Mouse (Mus musculus): ENCODE results near the gene Fam213a. TPM values are rescaled to one million over a fixed set of nuclear protein-coding genes. Genes with fewer than 3 reads are reported as not detected.

Gene Fam213a
- polyA plus RNA-seq, 2 experiments: 39.4 to 41.8 TPM

- Histone ChIP-seq H3K4me1 (replicated peaks; ENCODE audit: control insufficient read depth in 2 of 2, insufficient read depth in 2 of 2, low read length in 1 of 2) (peaks cover 31 to 62% of the 10 kb centered on the region in 2 experiments), H3K27me3 (ENCODE audit: control insufficient read depth, insufficient read depth, low read length) (no peaks in the 10 kb centered on the region), H3K9ac (replicated peaks) (no peak overlapping the region), H3K4me2 (ENCODE audit: low read depth) (no peak overlapping the region), H3K36me3 (replicated peaks; ENCODE audit: control insufficient read depth, insufficient read depth, low read depth) (no peaks in the 10 kb centered on the region), H3K4me3 (ENCODE audit: insufficient read depth in 1 of 2, low read depth in 2 of 2, low read length in 2 of 2) (no peak overlapping the region), H3K9me3 (ENCODE audit: control insufficient read depth, low read length) (no peaks in the 10 kb centered on the region), H3K27ac (no peak overlapping the region)
- ATAC-seq (ENCODE audit: insufficient read depth): no peak
- 66% methylated on average over 7 of the region's 7 CpGs for whole genome bisulfite sequencing (ENCODE audit: insufficient replicate concordance)
- TF ChIP-seq CTCF (IDR thresholded peaks at IDR 0.05; ENCODE audit: low read depth) (no peak), EP300 (IDR thresholded peaks at IDR 0.05; ENCODE audit: low read depth) (no peak)
- DNase-seq (ENCODE audit: low read depth in 3 of 3, low spot score in 3 of 3): no peak
Observed at GRCm38 (mm10) chr14:40949730-40950614, 63.6 kb downstream of the Fam213a start.

- H3K36me3 ChIP-seq (replicated peaks; ENCODE audit: control insufficient read depth, insufficient read depth, low read depth): no peaks in the 10 kb centered on the region
- no peak overlapping the region for H3K4me3 ChIP-seq (ENCODE audit: insufficient read depth in 1 of 2, low read depth in 2 of 2, low read length in 2 of 2)
- H3K27ac ChIP-seq: no peak overlapping the region; the same call in 1 of the 2 replicates
- no peak overlapping the region for H3K4me2 ChIP-seq (ENCODE audit: low read depth)
- H3K9ac ChIP-seq (replicated peaks): no peak overlapping the region
- TF ChIP-seq EP300 (IDR thresholded peaks at IDR 0.05; ENCODE audit: low read depth): no peak
- no peaks in the 10 kb centered on the region for H3K27me3 ChIP-seq (ENCODE audit: control insufficient read depth, insufficient read depth, low read length)
- H3K9me3 ChIP-seq (ENCODE audit: control insufficient read depth, low read length): no peaks in the 10 kb centered on the region
- H3K4me1 ChIP-seq (replicated peaks; ENCODE audit: control insufficient read depth in 2 of 2, insufficient read depth in 2 of 2, low read length in 1 of 2): peaks cover 27 to 56% of the 10 kb centered on the region in 2 experiments
- WGBS (ENCODE audit: insufficient replicate concordance): 64% methylated on average over 3 of the region's 3 CpGs
- DNase-seq (ENCODE audit: low read depth in 3 of 3, low spot score in 3 of 3): no peak
- ATAC-seq (ENCODE audit: insufficient read depth): no peak
Observed at GRCm38 (mm10) chr14:40949047-40949446, 64.5 kb downstream of the Fam213a start.

- no peak for TF ChIP-seq EP300 (IDR thresholded peaks at IDR 0.05; ENCODE audit: low read depth)
- TF ChIP-seq CTCF (IDR thresholded peaks at IDR 0.05; ENCODE audit: low read depth): no peak
- 68% methylated on average over 5 of the region's 5 CpGs for WGBS (ENCODE audit: insufficient replicate concordance)
- no peaks in the 10 kb centered on the region for H3K27me3 ChIP-seq (ENCODE audit: control insufficient read depth, insufficient read depth, low read length)
- H3K9ac ChIP-seq (replicated peaks): peak overlapping the region; percentile 41
- H3K4me1 ChIP-seq (replicated peaks; ENCODE audit: control insufficient read depth in 2 of 2, insufficient read depth in 2 of 2, low read length in 1 of 2): peaks cover 30 to 54% of the 10 kb centered on the region in 2 experiments
- ATAC-seq (ENCODE audit: insufficient read depth) (no peak), DNase-seq (ENCODE audit: low read depth in 3 of 3, low spot score in 3 of 3) (no peak)
- H3K4me2 ChIP-seq (ENCODE audit: low read depth): peak overlapping the region; percentile 63
- H3K36me3 ChIP-seq (replicated peaks; ENCODE audit: control insufficient read depth, insufficient read depth, low read depth): no peaks in the 10 kb centered on the region
- no peaks in the 10 kb centered on the region for H3K9me3 ChIP-seq (ENCODE audit: control insufficient read depth, low read length)
- peak overlapping the region; percentile 88 for H3K27ac ChIP-seq
- H3K4me3 ChIP-seq (ENCODE audit: insufficient read depth in 1 of 2, low read depth in 2 of 2, low read length in 2 of 2): no peak overlapping the region; a peak in 1 of 4 replicates
Observed at GRCm38 (mm10) chr14:40948522-40948921, 65.1 kb downstream of the Fam213a start.

GRCm38 (mm10) chr14:40947431-40948394 is 65.9 kb downstream of the Fam213a start:
- Histone ChIP-seq H3K27ac (peak overlapping the region; percentile 88), H3K9me3 (ENCODE audit: control insufficient read depth, low read length) (no peaks in the 10 kb centered on the region), H3K4me1 (replicated peaks; ENCODE audit: control insufficient read depth in 2 of 2, insufficient read depth in 2 of 2, low read length in 1 of 2) (peaks cover 30 to 55% of the 10 kb centered on the region in 2 experiments), H3K4me2 (ENCODE audit: low read depth) (peak overlapping the region; percentile 63), H3K9ac (replicated peaks) (peak overlapping the region; percentile 41), H3K27me3 (ENCODE audit: control insufficient read depth, insufficient read depth, low read length) (no peaks in the 10 kb centered on the region), H3K4me3 (ENCODE audit: insufficient read depth in 1 of 2, low read depth in 2 of 2, low read length in 2 of 2) (peak overlapping the region; percentile 34 to 50), H3K36me3 (replicated peaks; ENCODE audit: control insufficient read depth, insufficient read depth, low read depth) (no peaks in the 10 kb centered on the region)
- ATAC-seq (ENCODE audit: insufficient read depth) (peak; percentile 96), DNase-seq (ENCODE audit: low read depth in 3 of 3, low spot score in 3 of 3) (peak; percentile 81 to 89 (median 82))
- 7% methylated on average over 14 of the region's 14 CpGs for WGBS (ENCODE audit: insufficient replicate concordance)
- no peak for TF ChIP-seq CTCF (IDR thresholded peaks at IDR 0.05; ENCODE audit: low read depth)
- TF ChIP-seq EP300 (IDR thresholded peaks at IDR 0.05; ENCODE audit: low read depth): peak; percentile 41; the same call in 1 of the 2 replicates

All from liver, embryonic 14.5 days (tissue).